Mouse (Mus musculus) heart, embryonic 10.5 days (tissue): ENCODE measurements around the gene Myo1b. TPM values are rescaled to one million over a fixed set of nuclear protein-coding genes. Genes with fewer than 3 reads are reported as not detected.

Source experiments
- DNase-seq: peaks from one replicate; pipeline ENCODE4 v3.0.0-alpha.2; 2017; ENCODE audit warnings: low spot score
- H3K27ac ChIP-seq: fragments of 300-500 bp; sonication (generic); 2 replicates; pipeline ENCODE4 v1.5.1; 2016; ENCODE audit warnings: mild to moderate bottlenecking
- H3K27me3 ChIP-seq: fragments of 300-500 bp; sonication (generic); 2 replicates; pipeline ENCODE4 v1.6.1; 2016; ENCODE audit warnings: mild to moderate bottlenecking; ENCODE audit not compliant: poor library complexity, insufficient read depth, severe bottlenecking
- H3K36me3 ChIP-seq: fragments of 300-500 bp; sonication (generic); 2 replicates; pipeline ENCODE4 v1.6.1; 2016; ENCODE audit warnings: mild to moderate bottlenecking, moderate library complexity
- H3K4me1 ChIP-seq: fragments of 300-500 bp; sonication (generic); 2 replicates; pipeline ENCODE4 v1.6.1; 2016; ENCODE audit warnings: mild to moderate bottlenecking
- H3K4me3 ChIP-seq: fragments of 300-500 bp; sonication (generic); 2 replicates; pipeline ENCODE4 v1.5.1; 2016; ENCODE audit warnings: mild to moderate bottlenecking, moderate library complexity
- H3K9me3 ChIP-seq: fragments of 300-500 bp; sonication (generic); 2 replicates; pipeline ENCODE4 v1.6.1; 2016; ENCODE audit warnings: mild to moderate bottlenecking, moderate library complexity
- WGBS: fragments of 180-500 bp; shearing (Covaris S2); methylation state at CpG from one replicate; pipeline ENCODE4 v1.1.7; 2016; 5-methylcytosine and 5-hydroxymethylcytosine counted together
- polyA plus RNA-seq: library from polyadenylated mRNA; unstranded; fragments of >200 nt; fragmentation: Nextera tagmentation; extraction: Ambion mirVana; gene quantifications from 2 replicates; pipeline ENCODE4 v1.2.1, GENCODE M21; 2016

The Myo1b gene
- polyA plus RNA-seq, 1 experiment from 2014 or later: 48.2 TPM

GRCm38 (mm10) chr1:51915051-51915575, 758 bp downstream of the Myo1b start:
- H3K4me3 ChIP-seq: peak overlapping the region; percentile 93
- under 1% methylated on average over 33 of the region's 33 CpGs for WGBS

GRCm38 (mm10) chr1:51914095-51914494, 1.8 kb downstream of the Myo1b start:
- DNase-seq: peak; percentile 4
- no peak overlapping the region for H3K27ac ChIP-seq
- peaks cover 35% of the 10 kb centered on the region for H3K4me1 ChIP-seq
- WGBS: 72% methylated on average over 3 of the region's 3 CpGs
- no peaks in the 10 kb centered on the region for H3K9me3 ChIP-seq
- H3K4me3 ChIP-seq: peak overlapping the region; percentile 93; the same call in 1 of the 2 replicates
- no peaks in the 10 kb centered on the region for H3K27me3 ChIP-seq
- H3K36me3 ChIP-seq: no peaks in the 10 kb centered on the region

More at GRCm38 (mm10) chr1:51915051-51915575, 758 bp downstream of the Myo1b start:
- Histone ChIP-seq H3K9me3 (no peaks in the 10 kb centered on the region), H3K36me3 (no peaks in the 10 kb centered on the region), H3K27ac (peak overlapping the region; percentile 97), H3K4me1 (peaks cover 28% of the 10 kb centered on the region), H3K27me3 (no peaks in the 10 kb centered on the region)
- peak; percentile 90 for DNase-seq

- no peaks in the 10 kb centered on the region for H3K36me3 ChIP-seq
- H3K9me3 ChIP-seq: no peaks in the 10 kb centered on the region
- H3K4me3 ChIP-seq: peak overlapping the region; percentile 93; the same call in 1 of the 2 replicates
- H3K4me1 ChIP-seq: peaks cover 42% of the 10 kb centered on the region
- H3K27ac ChIP-seq: no peak overlapping the region
- peak; percentile 84 for DNase-seq
- no peaks in the 10 kb centered on the region for H3K27me3 ChIP-seq
- WGBS: 28% methylated on average over 14 of the region's 14 CpGs
Measured at GRCm38 (mm10) chr1:51913071-51913814, 2.6 kb downstream of the Myo1b start.

GRCm38 (mm10) chr1:51911331-51911730, 4.5 kb downstream of the Myo1b start:
- H3K27me3 ChIP-seq: no peaks in the 10 kb centered on the region
- no peak for DNase-seq
- H3K4me1 ChIP-seq: peaks cover 61% of the 10 kb centered on the region
- WGBS: 29% methylated on average over 4 of the region's 4 CpGs
- H3K27ac ChIP-seq: no peak overlapping the region
- H3K9me3 ChIP-seq: no peaks in the 10 kb centered on the region
- no peaks in the 10 kb centered on the region for H3K36me3 ChIP-seq
- no peak overlapping the region for H3K4me3 ChIP-seq

GRCm38 (mm10) chr1:51909204-51909603, 6.7 kb downstream of the Myo1b start:
- Histone ChIP-seq H3K27me3 (no peaks in the 10 kb centered on the region), H3K9me3 (no peaks in the 10 kb centered on the region), H3K27ac (peak overlapping the region; percentile 44; the same call in 1 of the 2 replicates), H3K4me1 (peaks cover 65% of the 10 kb centered on the region), H3K36me3 (no peaks in the 10 kb centered on the region), H3K4me3 (no peak overlapping the region)
- 61% methylated on average over 2 of the region's 2 CpGs for WGBS
- DNase-seq: no peak

- H3K9me3 ChIP-seq: no peaks in the 10 kb centered on the region
- no peak overlapping the region for H3K27ac ChIP-seq
- no peak overlapping the region for H3K4me3 ChIP-seq
- no peaks in the 10 kb centered on the region for H3K36me3 ChIP-seq
- peaks cover 54% of the 10 kb centered on the region for H3K4me1 ChIP-seq
- no peak for DNase-seq
- H3K27me3 ChIP-seq: no peaks in the 10 kb centered on the region
- WGBS: 38% methylated on average over 8 of the region's 8 CpGs
Measured at GRCm38 (mm10) chr1:51907821-51908220, 8.1 kb downstream of the Myo1b start.

- Histone ChIP-seq H3K4me3 (no peak overlapping the region), H3K27ac (0 out of 2 replicates have a peak overlapping the region, but pooled peaks have one; percentile 4), H3K36me3 (no peaks in the 10 kb centered on the region), H3K4me1 (peaks cover 55% of the 10 kb centered on the region), H3K27me3 (no peaks in the 10 kb centered on the region), H3K9me3 (no peaks in the 10 kb centered on the region)
- 83% methylated on average over 8 of the region's 8 CpGs for WGBS
- DNase-seq: no peak
Measured at GRCm38 (mm10) chr1:51906206-51906906, 9.5 kb downstream of the Myo1b start.

- no peak overlapping the region for H3K27ac ChIP-seq
- no peaks in the 10 kb centered on the region; the same call in 1 of the 2 replicates for H3K36me3 ChIP-seq
- H3K4me3 ChIP-seq: no peak overlapping the region
- WGBS: 89% methylated on average over 6 of the region's 6 CpGs
- H3K27me3 ChIP-seq: no peaks in the 10 kb centered on the region
- no peak for DNase-seq
- peaks cover 52% of the 10 kb centered on the region for H3K4me1 ChIP-seq
- H3K9me3 ChIP-seq: no peaks in the 10 kb centered on the region
Measured at GRCm38 (mm10) chr1:51905073-51905472, 10.8 kb downstream of the Myo1b start.

GRCm38 (mm10) chr1:51897160-51897572, 18.7 kb downstream of the Myo1b start:
- peaks cover 30% of the 10 kb centered on the region for H3K4me1 ChIP-seq
- WGBS: 49% methylated on average over 6 of the region's 6 CpGs
- DNase-seq: no peak
- H3K27me3 ChIP-seq: no peaks in the 10 kb centered on the region
- H3K36me3 ChIP-seq: no peaks in the 10 kb centered on the region; the same call in 1 of the 2 replicates
- no peak overlapping the region for H3K4me3 ChIP-seq
- no peak overlapping the region for H3K27ac ChIP-seq
- H3K9me3 ChIP-seq: no peaks in the 10 kb centered on the region

GRCm38 (mm10) chr1:51895961-51896360, 19.9 kb downstream of the Myo1b start:
- WGBS: 66% methylated on average over 10 of the region's 10 CpGs
- no peak for DNase-seq
- Histone ChIP-seq H3K36me3 (no peaks in the 10 kb centered on the region; the same call in 1 of the 2 replicates), H3K27me3 (no peaks in the 10 kb centered on the region), H3K4me3 (no peak overlapping the region), H3K27ac (no peak overlapping the region), H3K9me3 (no peaks in the 10 kb centered on the region), H3K4me1 (peaks cover 40% of the 10 kb centered on the region)

- DNase-seq: no peak
- H3K36me3 ChIP-seq: no peaks in the 10 kb centered on the region
- no peaks in the 10 kb centered on the region for H3K9me3 ChIP-seq
- H3K4me3 ChIP-seq: no peak overlapping the region
- peaks cover 47% of the 10 kb centered on the region for H3K4me1 ChIP-seq
- H3K27me3 ChIP-seq: no peaks in the 10 kb centered on the region
- H3K27ac ChIP-seq: no peak overlapping the region
- WGBS: 78% methylated on average over 3 of the region's 3 CpGs
Measured at GRCm38 (mm10) chr1:51894721-51895120, 21.1 kb downstream of the Myo1b start.

GRCm38 (mm10) chr1:51893521-51894355, 22.1 kb downstream of the Myo1b start:
- 59% methylated on average over 16 of the region's 16 CpGs for WGBS
- Histone ChIP-seq H3K27me3 (no peaks in the 10 kb centered on the region), H3K4me1 (peaks cover 47% of the 10 kb centered on the region), H3K9me3 (no peaks in the 10 kb centered on the region), H3K4me3 (no peak overlapping the region), H3K27ac (0 out of 2 replicates have a peak overlapping the region, but pooled peaks have one; percentile 8), H3K36me3 (no peaks in the 10 kb centered on the region)
- DNase-seq: no peak
